23 mouse cellular contexts compared by ENCODE assay signal in the genomic region with DNA sequence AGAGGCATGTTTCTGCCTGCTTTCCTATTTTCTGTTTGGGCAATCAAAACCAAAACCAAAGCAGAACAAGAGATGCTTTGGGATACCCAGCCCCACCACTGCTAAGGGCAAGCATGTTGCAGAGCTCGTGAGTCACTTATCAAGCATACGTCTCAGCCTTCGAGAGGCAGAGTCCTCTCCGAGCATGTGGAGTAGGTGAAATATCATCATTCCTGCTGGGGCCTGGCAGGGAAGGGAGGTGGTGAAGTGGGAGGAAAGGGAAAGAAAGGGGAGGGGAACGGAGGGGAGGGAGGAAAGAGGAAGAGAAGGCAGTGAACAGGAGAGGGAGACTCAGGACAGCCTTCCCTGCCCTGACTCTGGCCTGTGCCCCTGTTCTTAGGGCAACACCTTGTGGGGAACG. TPM values are rescaled to one million over a fixed set of nuclear protein-coding genes. Genes with fewer than 3 reads are reported as not detected.
DNase-seq lines count a peak whose midpoint lies in the region; ATAC-seq and TF ChIP-seq lines count a peak whose summit lies in the region.
"Had no signal": no experiment of that assay in that cellular context is flagged by ENCODE, and none has a peak within 500 bp of the region (broad histone marks: within the 10 kb centered on the region; RNA-seq: fewer than 3 reads in every experiment).

No protein-coding gene starts in this region.

- TF ChIP-seq POLR2A in testis, adult 2 months (IDR thresholded peaks at IDR 0.05; ENCODE audit: control insufficient read depth, low read depth, low read length) = no peak

- no peak for DNase-seq in frontal cortex, postnatal 10 days (ENCODE audit: low spot score in 2 of 2)
- DNase-seq in right cerebral cortex, adult 18-20 months = peak; percentile 55
- no peak for DNase-seq in right cerebral cortex, postnatal 14 days
- DNase-seq in testis, postnatal 14 days (ENCODE audit: low spot score) = no peak
- DNase-seq in urinary bladder, adult 18-20 months (ENCODE audit: low spot score in 2 of 2) = no peak
- DNase-seq: adrenal gland, adult 8-10 months; adrenal gland, postnatal 14 days; adrenal gland, postnatal 36 days; B cell, adult 2 months; cerebellum, adult 8-10 months; embryo, embryonic 11 days had no signal

- peak; percentile 47; the same call in 1 of the 2 replicates for ATAC-seq in frontal cortex, adult (ENCODE audit: low TSS enrichment)
- ATAC-seq: activated CD4-positive, CD25-positive, alpha-beta regulatory T cell, adult 4 months; CD4-positive, CD25-positive, alpha-beta regulatory T cell, adult 4 months; forebrain, embryonic 14.5 days; Patski had no signal

- H3K36me3 ChIP-seq in testis, adult 2 months (ENCODE audit: control insufficient read depth, insufficient read depth, low read length) = no peaks in the 10 kb centered on the region
- H3K36me3 ChIP-seq: embryonic facial prominence, embryonic 13.5 days; embryonic facial prominence, embryonic 15.5 days; forebrain, embryonic 10.5 days; forebrain, embryonic 12.5 days; G1E had no signal

- TF ChIP-seq CTCF in testis, adult 2 months (IDR thresholded peaks at IDR 0.05; ENCODE audit: control insufficient read depth, insufficient read depth, insufficient replicate concordance, low read depth, low read length) = no peak

- H3K4me1 ChIP-seq in testis, adult 2 months (ENCODE audit: control insufficient read depth, insufficient read depth, low read length) = peaks cover 4% of the 10 kb centered on the region

- H3K27ac ChIP-seq in testis, adult 2 months (ENCODE audit: control insufficient read depth, insufficient read depth, low read depth, low read length) = no peak overlapping the region
- H3K27ac ChIP-seq: embryonic facial prominence, embryonic 13.5 days; embryonic facial prominence, embryonic 15.5 days; forebrain, embryonic 10.5 days; forebrain, embryonic 12.5 days had no signal

- H3K4me3 ChIP-seq in testis, adult 2 months (ENCODE audit: control insufficient read depth, low read depth, low read length) = peak overlapping the region; percentile 12
- H3K4me3 ChIP-seq: embryonic facial prominence, embryonic 13.5 days; embryonic facial prominence, embryonic 15.5 days; erythroblast, embryonic 14.5 days; forebrain, embryonic 10.5 days; forebrain, embryonic 12.5 days had no signal

- no peaks in the 10 kb centered on the region for H3K27me3 ChIP-seq in testis, adult 2 months (ENCODE audit: control insufficient read depth, insufficient read depth, low read length)

RNA-seq across cellular contexts. Expression of gene Nfasc, which starts 4.0 kb away (rescaled TPM):
- 0.43 and 0.49 TPM in 2 replicates for polyA plus RNA-seq in testis, adult 2 months (2012; rRNA removed)
- polyA plus RNA-seq: activated CD4-positive, CD25-positive, alpha-beta regulatory T cell, adult 4 months; CD4-positive, CD25-positive, alpha-beta regulatory T cell, adult 4 months; erythroblast, embryonic 14.5 days; G1E; Patski had no signal
